Mouse (Mus musculus) pancreas, adult 10 weeks (tissue): ENCODE data around the gene Klf16. TPM values are rescaled to one million over a fixed set of nuclear protein-coding genes. Genes with fewer than 3 reads are reported as not detected.

Experiments
- polyA plus RNA-seq: library from polyadenylated mRNA; stranded (reverse); fragments of 350-450 nt; fragmentation: Illumina TruSeq; extraction: RNeasy Lipid Tissue Mini Kit (QIAGEN cat#74804); gene quantifications from one replicate; pipeline ENCODE4 v1.2.3, GENCODE M21; 2015; ENCODE audit warnings: low read depth, low replicate concordance; ENCODE audit not compliant: insufficient read depth

Klf16 gene
- 3.2 TPM for polyA plus RNA-seq

DNA sequence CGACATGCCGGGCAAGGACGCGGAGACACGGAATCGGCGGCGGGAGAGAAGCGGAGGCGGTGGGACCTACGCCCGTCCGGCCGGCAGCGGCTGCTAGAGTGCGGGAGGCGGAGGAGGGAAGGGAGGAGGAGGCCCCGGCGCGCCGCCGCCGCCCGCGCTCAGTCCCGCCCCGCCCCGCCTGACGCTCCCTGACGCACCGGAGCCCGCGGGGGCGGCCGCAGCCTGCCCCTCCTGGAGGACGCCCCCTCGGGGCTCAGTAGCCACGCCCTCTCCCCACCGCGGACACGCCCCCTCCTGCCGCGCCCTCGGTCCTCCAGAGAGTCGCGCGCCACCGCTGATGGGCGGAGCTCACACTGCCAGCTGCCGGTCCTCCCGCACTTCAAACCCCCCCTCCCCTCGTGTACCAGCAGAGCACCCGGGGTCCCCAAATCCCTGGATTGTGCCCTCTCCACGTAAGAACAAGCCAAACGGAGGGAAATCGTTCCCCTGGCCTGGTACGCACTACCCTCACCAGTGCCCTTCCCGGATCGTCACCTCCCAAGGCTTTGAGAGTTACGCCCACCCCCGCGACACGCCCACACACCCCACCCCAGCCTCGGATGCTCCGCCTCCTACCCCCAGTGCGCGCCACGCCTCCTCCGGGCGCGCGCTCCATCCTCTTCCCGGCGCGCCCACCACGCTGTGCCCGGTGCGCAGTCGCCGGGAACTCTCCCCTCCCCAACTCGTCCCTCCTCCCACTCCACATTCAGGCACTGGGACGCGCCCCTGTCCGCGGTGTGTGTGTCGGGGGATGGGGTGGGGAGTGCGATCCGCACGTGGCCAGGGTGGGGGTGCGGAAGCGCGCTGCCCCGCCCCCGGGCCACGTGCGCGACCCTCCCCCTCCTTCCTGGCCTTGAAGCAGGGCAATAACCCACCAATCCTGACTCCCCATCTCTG, at the start of gene Klf16:
Gene Klf16, minus strand, starts transcription at position 127 of the 936 bp plus-strand sequence.

DNA sequence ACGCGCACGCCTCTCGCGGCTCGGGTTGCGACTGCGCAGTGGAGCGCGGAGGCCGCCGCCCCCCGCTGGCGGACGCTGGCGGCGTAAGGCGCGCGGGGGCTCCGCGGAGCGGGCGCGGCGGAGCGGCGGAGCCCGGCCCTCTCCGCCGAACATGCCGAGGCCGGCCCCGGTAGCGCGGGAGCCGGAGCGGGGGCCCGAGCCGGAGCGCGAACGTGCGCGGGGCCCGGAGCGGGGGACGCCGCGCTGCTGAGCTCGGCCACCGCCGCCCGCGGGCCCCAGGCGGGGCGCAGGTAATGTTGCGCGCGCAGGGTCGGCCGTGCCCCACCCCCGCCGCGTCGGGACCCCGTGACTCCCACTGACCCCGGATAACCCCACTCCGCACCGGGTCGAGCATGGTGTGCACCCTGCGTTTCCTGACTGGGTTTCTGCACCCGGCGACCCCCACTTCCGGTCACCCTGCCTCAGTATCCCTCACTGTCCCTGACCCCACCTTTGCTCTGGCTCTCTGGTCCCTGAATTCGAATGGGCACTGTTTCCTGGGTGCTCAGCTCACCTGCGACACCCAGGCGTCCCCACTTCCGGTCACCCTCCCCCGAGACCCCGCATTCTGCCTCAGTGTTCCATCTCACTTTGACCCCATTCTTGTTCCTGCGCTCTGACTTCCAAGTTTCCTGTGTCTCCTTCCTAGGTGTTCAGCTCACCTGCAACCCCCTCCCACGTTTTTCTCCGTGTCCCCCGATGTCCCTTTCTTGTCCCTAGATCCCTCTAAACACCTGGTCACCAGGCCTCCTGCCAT, 45.7 kb upstream of the Klf16 start, which contains the start of gene Csnk1g2:
Gene Csnk1g2, plus strand, starts transcription at position 178 of the 796 bp plus-strand sequence.

DNA sequence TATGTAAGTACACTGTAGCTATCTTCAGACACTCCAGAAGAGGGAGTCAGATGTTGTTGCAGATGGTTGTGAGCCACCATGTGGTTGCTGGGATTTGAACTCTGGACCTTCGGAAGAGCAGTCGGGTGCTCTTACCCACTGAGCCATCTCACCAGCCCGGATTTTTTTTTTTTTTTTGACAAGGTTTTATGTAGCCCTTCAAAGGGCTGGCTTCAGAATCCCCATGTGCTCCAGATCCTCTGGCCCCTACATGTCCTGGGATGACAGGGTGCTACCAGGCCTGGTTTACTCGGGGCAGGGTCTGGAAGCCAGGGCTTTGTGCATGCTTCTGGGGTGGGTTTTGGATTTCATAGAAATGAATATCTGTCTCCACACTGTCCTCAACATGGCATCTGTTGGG, 28.6 kb upstream of the Klf16 start, which contains the start of gene Gm49322:
Gene Gm49322, plus strand, starts transcription at position 301 of the 400 bp plus-strand sequence.

DNA sequence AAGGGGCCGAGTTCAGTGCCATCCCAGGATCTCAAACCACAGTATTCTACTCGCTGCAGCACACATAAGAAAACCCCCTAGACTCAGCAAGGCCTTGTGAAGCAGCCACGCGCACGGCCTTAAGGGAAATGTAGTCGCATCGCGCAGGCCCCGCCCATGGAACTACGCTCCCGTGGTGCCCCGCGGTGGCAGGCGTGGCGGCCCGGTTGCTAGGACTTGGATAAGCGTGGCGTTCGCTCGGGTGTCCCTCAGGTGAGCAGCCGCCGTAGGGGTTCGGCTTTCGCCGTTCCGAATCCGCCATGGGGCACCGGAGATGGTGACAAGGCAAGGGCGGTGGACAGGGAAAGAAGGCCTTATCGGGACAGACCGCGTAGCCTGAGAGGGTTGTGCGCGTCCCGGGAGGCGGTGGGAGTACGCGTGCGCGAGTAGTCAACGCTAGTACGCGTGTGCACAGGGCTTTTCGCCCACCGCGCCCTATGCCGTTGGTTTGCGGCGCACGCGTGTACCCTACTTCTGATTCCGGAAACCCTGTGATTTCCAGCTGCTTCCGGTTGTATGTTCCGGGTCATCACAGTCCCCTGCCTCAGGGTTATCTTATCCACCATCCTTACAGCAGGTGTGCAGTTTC, 25.7 kb upstream of the Klf16 start, which contains the start of the genes Scamp4 and Adat3:
Gene Scamp4, plus strand, starts transcription at position 175 of the 628 bp plus-strand sequence.
Gene Adat3, plus strand, starts transcription at position 183 of the 628 bp plus-strand sequence.

DNA sequence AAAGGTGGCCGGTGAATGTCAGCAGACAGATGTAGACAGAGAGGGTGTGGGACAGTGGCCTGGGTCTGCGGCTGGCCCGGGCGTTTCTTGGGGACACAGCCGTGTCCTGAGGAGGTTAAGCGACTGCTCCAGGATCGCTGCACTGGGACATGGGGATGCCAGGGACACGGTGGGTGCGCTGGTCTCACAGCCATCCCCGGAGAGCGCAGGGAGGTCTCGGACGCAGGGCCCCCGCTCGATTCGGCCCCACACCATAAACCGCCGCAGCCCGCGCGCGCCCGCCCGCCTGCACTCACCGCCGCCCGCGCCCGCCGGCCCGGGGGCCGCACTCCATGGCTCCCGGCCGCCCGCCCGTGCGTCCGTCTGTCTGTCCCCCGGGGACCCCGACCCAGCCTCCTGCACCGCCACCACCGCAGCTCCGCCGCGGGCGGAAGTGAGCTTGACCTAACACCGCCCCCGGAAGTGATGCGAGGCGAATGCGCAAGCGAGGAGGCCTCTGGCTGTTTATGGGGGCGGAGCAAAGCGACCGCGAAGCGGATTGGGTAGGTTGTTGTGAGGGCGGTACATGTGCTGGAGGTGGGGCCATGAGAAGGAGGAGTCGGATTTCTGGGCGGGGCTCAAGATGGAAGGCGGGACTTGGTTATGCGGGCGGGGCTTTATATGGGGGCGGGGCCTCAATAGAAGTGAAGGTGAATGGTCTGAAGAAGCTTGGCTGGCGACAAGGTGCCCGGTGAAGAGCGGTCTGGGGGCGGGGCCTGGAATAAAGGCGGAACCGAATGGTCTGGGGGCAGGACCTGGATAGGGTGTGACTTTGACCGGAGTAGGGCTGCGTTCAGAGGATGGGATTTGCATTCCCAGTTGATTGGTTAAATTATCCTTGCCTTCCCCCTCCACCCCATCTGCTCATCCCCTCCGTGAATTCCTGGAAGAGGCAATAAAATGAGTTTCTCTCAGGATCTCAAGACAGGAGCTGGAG, 13.0 kb upstream of the Klf16 start, which contains the start of gene Abhd17a:
Gene Abhd17a, minus strand, starts transcription at position 463 of the 976 bp plus-strand sequence.

DNA sequence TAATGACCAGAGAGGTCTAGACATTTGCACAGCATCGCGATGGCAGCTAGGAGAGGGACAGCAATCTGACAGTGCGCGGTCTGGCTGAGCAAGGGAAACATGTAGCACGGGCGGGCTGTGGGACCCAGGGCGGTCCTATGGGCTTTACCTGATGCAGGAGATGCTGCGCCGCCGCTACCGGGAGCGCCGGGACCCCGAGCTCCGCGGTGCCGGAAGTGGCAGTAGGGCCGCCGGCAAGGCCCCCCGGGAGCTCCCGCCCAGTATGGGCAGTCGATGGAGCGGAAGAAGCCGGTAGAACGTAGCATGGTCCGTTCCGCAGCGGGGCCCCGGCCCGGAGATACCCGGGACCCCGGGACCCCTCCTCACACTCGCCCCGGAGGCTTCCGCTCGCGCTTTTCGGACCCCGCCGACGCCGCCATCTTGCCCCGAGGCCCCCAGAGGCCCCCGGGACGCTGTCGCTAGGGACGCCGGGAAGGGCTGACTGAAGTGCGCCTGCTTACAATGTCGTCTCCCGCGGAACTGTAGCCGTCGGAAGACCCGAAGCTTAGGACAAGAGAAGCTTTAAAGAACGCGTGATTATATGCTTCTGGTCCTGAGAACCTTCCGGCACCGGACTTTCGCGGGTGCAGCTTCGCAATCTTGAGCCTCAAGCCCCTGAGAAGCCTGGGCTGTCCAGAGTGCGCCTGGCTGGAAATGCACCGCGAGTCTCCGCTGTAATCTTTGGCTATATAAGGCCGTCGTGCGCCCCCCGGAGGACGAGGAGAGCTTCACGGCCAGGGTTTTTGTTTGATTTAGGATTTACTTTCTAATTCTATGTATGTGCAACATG, 15.8 kb downstream of the Klf16 start, which contains the start of gene Rexo1:
Gene Rexo1, minus strand, starts transcription at position 445 of the 829 bp plus-strand sequence.

DNA sequence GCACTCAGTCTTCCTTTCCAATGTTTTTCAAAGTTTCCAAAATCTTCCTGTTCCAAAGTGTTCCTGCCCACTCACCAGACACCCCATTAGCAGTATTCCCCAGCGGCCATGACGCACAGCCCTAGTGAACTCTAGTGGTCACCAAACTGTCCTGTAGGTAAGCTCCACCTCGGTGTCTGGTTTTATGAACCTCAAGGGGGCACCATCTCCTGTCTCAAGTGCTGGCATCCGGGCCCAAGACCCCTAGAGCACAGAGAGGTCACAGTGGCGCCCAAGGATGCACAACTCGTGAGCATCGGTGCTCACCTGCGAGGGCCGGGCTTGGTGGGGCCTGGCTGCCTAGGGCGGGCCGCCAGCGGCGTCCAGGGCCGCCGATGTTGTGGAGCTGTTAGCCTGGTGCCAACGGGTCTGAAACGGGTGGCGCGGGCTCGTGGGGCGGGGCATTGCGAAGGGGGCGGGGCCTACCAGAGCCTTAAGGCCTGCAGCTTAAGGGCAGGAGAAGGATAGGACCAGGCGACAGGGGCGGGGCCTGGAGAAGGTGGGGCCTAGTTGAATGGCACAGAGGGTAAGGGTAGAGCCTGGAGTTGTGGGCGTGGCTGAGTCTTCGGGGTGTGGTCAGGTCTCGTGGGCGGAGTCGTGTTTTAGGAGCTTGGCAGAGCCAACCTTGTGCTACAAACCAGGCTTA, 38.3 kb downstream of the Klf16 start, which contains the start of gene Atp8b3:
Gene Atp8b3, minus strand, starts transcription at position 415 of the 685 bp plus-strand sequence.

Other genes with a start within 250 kb of the Klf16 start
- 7.0 TPM for gene Pcsk4, start 247.8 kb downstream of the Klf16 start, polyA plus RNA-seq
- 6.4 TPM for gene Reep6, start 247.4 kb downstream of the Klf16 start, polyA plus RNA-seq
- gene Adamtsl5, start 228.9 kb downstream of the Klf16 start, polyA plus RNA-seq = 5.9 TPM
- 0.61 TPM for gene Plk5, start 220.9 kb downstream of the Klf16 start, polyA plus RNA-seq
- 1.3 TPM for gene Mex3d, start 189.7 kb downstream of the Klf16 start, polyA plus RNA-seq
- 25.4 TPM for gene Mbd3, start 177.8 kb downstream of the Klf16 start, polyA plus RNA-seq
- 156 TPM for gene Uqcr11, start 170.5 kb downstream of the Klf16 start, polyA plus RNA-seq
- gene Tcf3, start 143.7 kb downstream of the Klf16 start, polyA plus RNA-seq = 9.6 TPM
- gene Onecut3, start 82.5 kb downstream of the Klf16 start, polyA plus RNA-seq = not detected
- gene Atp8b3, start 38.2 kb downstream of the Klf16 start, polyA plus RNA-seq = not detected
- 6.7 TPM for gene Rexo1, start 15.8 kb downstream of the Klf16 start, polyA plus RNA-seq
- gene Abhd17a, start 13.0 kb upstream of the Klf16 start, polyA plus RNA-seq = 20.8 TPM
- 17.1 TPM for gene Scamp4, start 25.6 kb upstream of the Klf16 start, polyA plus RNA-seq
- not detected for gene Adat3, start 25.6 kb upstream of the Klf16 start, polyA plus RNA-seq
- gene Gm49322, start 28.7 kb upstream of the Klf16 start, polyA plus RNA-seq = 1.0 TPM
- 47.7 TPM for gene Csnk1g2, start 45.5 kb upstream of the Klf16 start, polyA plus RNA-seq
- 7.6 TPM for gene Btbd2, start 79.8 kb upstream of the Klf16 start, polyA plus RNA-seq
- 15.8 TPM for gene Mknk2, start 100.8 kb upstream of the Klf16 start, polyA plus RNA-seq
- 3.8 TPM for gene Mob3a, start 124.7 kb upstream of the Klf16 start, polyA plus RNA-seq
- gene Izumo4, start 124.9 kb upstream of the Klf16 start, polyA plus RNA-seq = 24.6 TPM
- 48.4 TPM for gene Ap3d1, start 164.9 kb upstream of the Klf16 start, polyA plus RNA-seq
- 7.8 TPM for gene Dot1l, start 177.9 kb upstream of the Klf16 start, polyA plus RNA-seq
- 9.5 TPM for gene Sf3a2, start 220.9 kb upstream of the Klf16 start, polyA plus RNA-seq
- gene Plekhj1, start 221.3 kb upstream of the Klf16 start, polyA plus RNA-seq = 17.7 TPM
- not detected for gene Amh, start 227.9 kb upstream of the Klf16 start, polyA plus RNA-seq
- gene Jsrp1, start 236.2 kb upstream of the Klf16 start, polyA plus RNA-seq = not detected
- gene Oaz1, start 249.3 kb upstream of the Klf16 start, polyA plus RNA-seq = 185 TPM